Mouse (Mus musculus): ENCODE data around the gene Mrgpra2a. TPM values are rescaled to one million over a fixed set of nuclear protein-coding genes. Genes with fewer than 3 reads are reported as not detected.
"Not testable (repeated sequence)": the region's sequence is repeated elsewhere in the genome, so short reads cannot be mapped to it uniquely, and the experiment has no call there.

The Mrgpra2a gene
- polyA plus RNA-seq (2015; fragmentation: Nextera tagmentation; extraction: Ambion mirVana): not detected in 2 replicates

DNA sequence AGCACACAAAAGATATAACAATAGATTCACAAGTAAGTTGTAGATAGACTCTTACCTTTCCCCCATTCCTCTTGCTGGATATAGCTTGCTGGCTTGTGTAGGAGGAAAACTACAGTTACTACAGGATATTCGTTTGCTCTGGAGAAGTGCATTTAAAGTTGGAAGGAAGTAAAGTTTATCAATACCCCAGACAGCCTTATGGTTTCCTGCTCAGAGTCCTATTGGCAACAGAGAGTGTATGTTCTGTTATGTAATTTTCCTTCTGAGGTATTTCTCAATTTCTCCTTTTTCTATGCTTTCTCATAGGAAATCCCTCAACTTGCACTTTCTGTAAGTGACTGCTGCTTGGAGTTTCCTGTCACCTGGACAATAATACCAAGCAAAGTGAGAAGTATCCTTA is at the start of gene Mrgpra2a:
Mrgpra2a (minus strand) TSS at position 125 of the 400 bp plus-strand sequence.
- no CpG with 5 or more reads among the region's 1 CpGs for WGBS
- not testable (repeated sequence) for H3K4me1 ChIP-seq (ENCODE audit: insufficient read depth, low read length); H3K27me3 ChIP-seq (ENCODE audit: insufficient read depth, low read length)

GRCm38 (mm10) chr7:47491266-47491665 is 39.3 kb upstream of the Mrgpra2a start:
- not testable (repeated sequence) for H3K9ac ChIP-seq (replicated peaks; ENCODE audit: low read length); H3K4me3 ChIP-seq (ENCODE audit: low read length); H3K27me3 ChIP-seq (ENCODE audit: insufficient read depth, low read length); H3K36me3 ChIP-seq (ENCODE audit: insufficient read depth, low read length); ATAC-seq (ENCODE audit: low FRiP score, low TSS enrichment); H3K9me3 ChIP-seq (ENCODE audit: low read length); H3K4me2 ChIP-seq (replicated peaks; ENCODE audit: low read depth, low read length); H3K4me1 ChIP-seq (ENCODE audit: insufficient read depth, low read length); H3K27ac ChIP-seq (ENCODE audit: low read length)

More for the DNA sequence above, at the start of gene Mrgpra2a:
- not testable (repeated sequence) for H3K36me3 ChIP-seq (ENCODE audit: insufficient read depth, low read length); H3K27ac ChIP-seq (ENCODE audit: low read length); H3K4me2 ChIP-seq (replicated peaks; ENCODE audit: low read depth, low read length); ATAC-seq (ENCODE audit: low FRiP score, low TSS enrichment); H3K9ac ChIP-seq (replicated peaks; ENCODE audit: low read length); H3K4me3 ChIP-seq (ENCODE audit: low read length); H3K9me3 ChIP-seq (ENCODE audit: low read length)

GRCm38 (mm10) chr7:47489438-47489837 is 37.5 kb upstream of the Mrgpra2a start:
- H3K9ac ChIP-seq (replicated peaks; ENCODE audit: low read length); ATAC-seq (ENCODE audit: low FRiP score, low TSS enrichment); H3K36me3 ChIP-seq (ENCODE audit: insufficient read depth, low read length); H3K27ac ChIP-seq (ENCODE audit: low read length); H3K4me2 ChIP-seq (replicated peaks; ENCODE audit: low read depth, low read length); H3K4me3 ChIP-seq (ENCODE audit: low read length); H3K27me3 ChIP-seq (ENCODE audit: insufficient read depth, low read length); H3K4me1 ChIP-seq (ENCODE audit: insufficient read depth, low read length); H3K9me3 ChIP-seq (ENCODE audit: low read length): not testable (repeated sequence)
- no CpG with 5 or more reads among the region's 1 CpGs for WGBS

GRCm38 (mm10) chr7:47483181-47483580 is 31.2 kb upstream of the Mrgpra2a start:
- not testable (repeated sequence) for H3K9ac ChIP-seq (replicated peaks; ENCODE audit: low read length); H3K27me3 ChIP-seq (ENCODE audit: insufficient read depth, low read length); H3K36me3 ChIP-seq (ENCODE audit: insufficient read depth, low read length); H3K27ac ChIP-seq (ENCODE audit: low read length); H3K9me3 ChIP-seq (ENCODE audit: low read length); H3K4me3 ChIP-seq (ENCODE audit: low read length); H3K4me1 ChIP-seq (ENCODE audit: insufficient read depth, low read length); ATAC-seq (ENCODE audit: low FRiP score, low TSS enrichment); H3K4me2 ChIP-seq (replicated peaks; ENCODE audit: low read depth, low read length)

DNA sequence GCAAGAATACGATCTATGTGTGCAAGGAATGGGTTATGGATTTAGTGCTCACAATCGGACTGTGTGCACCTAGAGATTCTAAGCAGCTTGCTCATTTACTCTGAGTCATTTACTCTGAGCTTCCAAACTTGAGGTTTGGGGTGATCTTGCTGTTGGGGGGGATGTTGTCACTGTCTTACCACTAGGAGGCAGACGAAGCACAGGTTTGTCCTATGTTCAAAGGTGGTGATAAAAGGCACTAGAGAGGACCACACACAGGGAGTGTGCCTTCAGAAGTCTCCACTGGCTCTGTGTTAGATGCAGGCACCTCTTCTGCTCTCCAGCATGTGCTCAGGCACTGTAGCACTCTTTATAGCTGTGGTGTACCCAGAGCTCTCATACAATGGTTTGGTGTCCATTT is 22.0 kb upstream of the Mrgpra2a start:
- H3K9ac ChIP-seq (replicated peaks; ENCODE audit: low read length); H3K27me3 ChIP-seq (ENCODE audit: insufficient read depth, low read length); H3K4me1 ChIP-seq (ENCODE audit: insufficient read depth, low read length); H3K4me2 ChIP-seq (replicated peaks; ENCODE audit: low read depth, low read length); ATAC-seq (ENCODE audit: low FRiP score, low TSS enrichment); H3K9me3 ChIP-seq (ENCODE audit: low read length); H3K4me3 ChIP-seq (ENCODE audit: low read length); H3K27ac ChIP-seq (ENCODE audit: low read length); H3K36me3 ChIP-seq (ENCODE audit: insufficient read depth, low read length): not testable (repeated sequence)
- 36% methylated on average over 1 of the region's 3 CpGs for WGBS

DNA sequence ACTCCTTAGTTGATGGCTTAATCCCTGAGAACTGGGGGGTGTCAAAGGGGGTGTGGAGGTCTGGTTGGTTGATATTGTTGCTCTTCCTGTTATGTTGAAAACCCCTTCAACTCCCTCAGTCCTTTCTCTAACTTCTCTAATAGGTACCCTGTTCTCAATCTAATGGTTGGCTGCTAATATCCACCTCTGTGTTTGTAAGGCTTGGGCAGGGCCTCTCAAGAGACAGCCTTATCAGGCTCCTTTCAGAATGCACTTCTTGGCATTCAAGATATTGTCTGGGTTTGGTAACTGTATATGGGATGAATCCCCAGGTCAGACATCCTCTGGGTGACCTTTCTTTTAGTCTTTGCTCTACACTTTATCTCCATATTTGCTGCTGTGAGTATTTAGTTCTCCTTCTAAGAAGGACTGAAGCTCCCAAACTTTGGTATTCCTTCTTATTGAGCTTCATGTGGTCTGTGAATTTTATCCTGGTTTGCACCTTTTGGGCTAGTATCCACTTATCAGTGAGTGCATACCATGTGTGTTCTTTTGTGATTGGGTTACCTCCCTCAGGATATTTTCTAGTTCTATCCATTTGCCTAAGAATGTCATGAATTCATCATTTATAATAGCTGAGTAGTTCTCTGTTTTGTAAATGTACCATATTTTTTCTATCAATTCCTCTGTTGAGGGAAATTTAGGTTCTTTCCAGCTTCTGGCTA is 13.5 kb upstream of the Mrgpra2a start:
- not testable (repeated sequence) for H3K27me3 ChIP-seq (ENCODE audit: insufficient read depth, low read length); H3K4me1 ChIP-seq (ENCODE audit: insufficient read depth, low read length); H3K9ac ChIP-seq (replicated peaks; ENCODE audit: low read length); H3K9me3 ChIP-seq (ENCODE audit: low read length); H3K4me3 ChIP-seq (ENCODE audit: low read length); H3K36me3 ChIP-seq (ENCODE audit: insufficient read depth, low read length); H3K27ac ChIP-seq (ENCODE audit: low read length); H3K4me2 ChIP-seq (replicated peaks; ENCODE audit: low read depth, low read length); ATAC-seq (ENCODE audit: low FRiP score, low TSS enrichment)

GRCm38 (mm10) chr7:47445729-47446128 is 6.2 kb downstream of the Mrgpra2a start:
- not testable (repeated sequence) for H3K9me3 ChIP-seq (ENCODE audit: low read length); H3K36me3 ChIP-seq (ENCODE audit: insufficient read depth, low read length); H3K27me3 ChIP-seq (ENCODE audit: insufficient read depth, low read length); H3K4me1 ChIP-seq (ENCODE audit: insufficient read depth, low read length); H3K9ac ChIP-seq (replicated peaks; ENCODE audit: low read length); ATAC-seq (ENCODE audit: low FRiP score, low TSS enrichment); H3K27ac ChIP-seq (ENCODE audit: low read length); H3K4me2 ChIP-seq (replicated peaks; ENCODE audit: low read depth, low read length); H3K4me3 ChIP-seq (ENCODE audit: low read length)

DNA sequence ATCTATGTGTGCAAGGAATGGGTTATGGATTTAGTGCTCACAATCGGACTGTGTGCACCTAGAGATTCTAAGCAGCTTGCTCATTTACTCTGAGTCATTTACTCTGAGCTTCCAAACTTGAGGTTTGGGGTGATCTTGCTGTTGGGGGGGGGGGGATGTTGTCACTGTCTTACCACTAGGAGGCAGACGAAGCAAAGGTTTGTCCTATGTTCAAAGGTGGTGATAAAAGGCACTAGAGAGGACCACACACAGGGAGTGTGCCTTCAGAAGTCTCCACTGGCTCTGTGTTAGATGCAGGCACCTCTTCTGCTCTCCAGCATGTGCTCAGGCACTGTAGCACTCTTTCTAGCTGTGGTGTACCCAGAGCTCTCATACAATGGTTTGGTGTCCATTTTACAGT is 15.5 kb downstream of the Mrgpra2a start:
- H3K4me3 ChIP-seq (ENCODE audit: low read length); H3K9me3 ChIP-seq (ENCODE audit: low read length); H3K27ac ChIP-seq (ENCODE audit: low read length); ATAC-seq (ENCODE audit: low FRiP score, low TSS enrichment); H3K4me2 ChIP-seq (replicated peaks; ENCODE audit: low read depth, low read length); H3K9ac ChIP-seq (replicated peaks; ENCODE audit: low read length); H3K36me3 ChIP-seq (ENCODE audit: insufficient read depth, low read length); H3K4me1 ChIP-seq (ENCODE audit: insufficient read depth, low read length); H3K27me3 ChIP-seq (ENCODE audit: insufficient read depth, low read length): not testable (repeated sequence)
- 47% methylated on average over 1 of the region's 2 CpGs for WGBS

DNA sequence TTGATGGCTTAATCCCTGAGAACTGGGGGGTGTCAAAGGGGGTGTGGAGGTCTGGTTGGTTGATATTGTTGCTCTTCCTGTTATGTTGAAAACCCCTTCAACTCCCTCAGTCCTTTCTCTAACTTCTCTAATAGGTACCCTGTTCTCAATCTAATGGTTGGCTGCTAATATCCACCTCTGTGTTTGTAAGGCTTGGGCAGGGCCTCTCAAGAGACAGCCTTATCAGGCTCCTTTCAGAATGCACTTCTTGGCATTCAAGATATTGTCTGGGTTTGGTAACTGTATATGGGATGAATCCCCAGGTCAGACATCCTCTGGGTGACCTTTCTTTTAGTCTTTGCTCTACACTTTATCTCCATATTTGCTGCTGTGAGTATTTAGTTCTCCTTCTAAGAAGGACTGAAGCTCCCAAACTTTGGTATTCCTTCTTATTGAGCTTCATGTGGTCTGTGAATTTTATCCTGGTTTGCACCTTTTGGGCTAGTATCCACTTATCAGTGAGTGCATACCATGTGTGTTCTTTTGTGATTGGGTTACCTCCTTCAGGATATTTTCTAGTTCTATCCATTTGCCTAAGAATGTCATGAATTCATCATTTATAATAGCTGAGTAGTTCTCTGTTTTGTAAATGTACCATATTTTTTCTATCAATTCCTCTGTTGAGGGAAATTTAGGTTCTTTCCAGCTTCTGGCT is 24.0 kb downstream of the Mrgpra2a start:
- H3K27me3 ChIP-seq (ENCODE audit: insufficient read depth, low read length); H3K9ac ChIP-seq (replicated peaks; ENCODE audit: low read length); H3K9me3 ChIP-seq (ENCODE audit: low read length); H3K27ac ChIP-seq (ENCODE audit: low read length); H3K4me2 ChIP-seq (replicated peaks; ENCODE audit: low read depth, low read length); H3K4me1 ChIP-seq (ENCODE audit: insufficient read depth, low read length); H3K4me3 ChIP-seq (ENCODE audit: low read length); ATAC-seq (ENCODE audit: low FRiP score, low TSS enrichment); H3K36me3 ChIP-seq (ENCODE audit: insufficient read depth, low read length): not testable (repeated sequence)

DNA sequence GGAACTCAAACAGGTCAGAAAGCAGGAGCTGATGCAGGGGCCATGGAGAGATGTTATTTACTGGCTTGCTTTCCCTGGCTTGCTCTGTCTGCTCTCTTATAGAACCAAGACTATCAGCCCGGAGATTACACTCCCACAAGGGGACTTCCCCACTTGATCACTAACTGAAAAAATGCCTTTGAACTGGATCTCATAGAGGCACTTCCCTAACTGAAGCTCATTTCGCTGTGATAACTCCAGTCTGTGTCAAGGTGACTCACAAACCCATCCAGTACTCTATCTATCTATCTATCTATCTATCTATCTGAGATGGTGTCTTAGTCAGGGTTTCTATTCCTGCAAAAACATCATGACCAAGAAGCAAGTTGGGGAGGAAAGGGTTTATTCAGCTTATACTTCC is 41.3 kb downstream of the Mrgpra2a start:
- Histone ChIP-seq H3K27me3 (ENCODE audit: insufficient read depth, low read length) (no peaks in the 10 kb centered on the region), H3K4me3 (ENCODE audit: low read length) (no peak overlapping the region), H3K4me1 (ENCODE audit: insufficient read depth, low read length) (no peaks in the 10 kb centered on the region), H3K9ac (replicated peaks; ENCODE audit: low read length) (no peak overlapping the region), H3K27ac (ENCODE audit: low read length) (no peak overlapping the region), H3K36me3 (ENCODE audit: insufficient read depth, low read length) (no peaks in the 10 kb centered on the region), H3K4me2 (replicated peaks; ENCODE audit: low read depth, low read length) (no peak overlapping the region), H3K9me3 (ENCODE audit: low read length) (peaks cover 11% of the 10 kb centered on the region)
- WGBS: 54% methylated on average over 2 of the region's 2 CpGs
- ATAC-seq (ENCODE audit: low FRiP score, low TSS enrichment): no peak

Data from kidney, embryonic 16.5 days (tissue).